In genomic region chr4:49245274-49245673, GRCm38 (mm10) we compare ENCODE assay signal across 23 mouse cellular contexts.
DNase-seq lines count a peak whose midpoint lies in the region; ATAC-seq lines count a peak whose summit lies in the region.
"Had no signal": no experiment of that assay in that cellular context is flagged by ENCODE, and none has a peak within 500 bp of the region (broad histone marks: within the 10 kb centered on the region; RNA-seq: fewer than 3 reads in every experiment).

No protein-coding gene starts in this region.

- 0 out of 2 replicates have a peak, but pooled peaks have one; percentile 23 for ATAC-seq in forebrain, embryonic 16.5 days
- ATAC-seq in forebrain, embryonic 12.5 days (ENCODE audit: low FRiP score): no peak
- no peak for ATAC-seq in neural tube, embryonic 15.5 days (ENCODE audit: low FRiP score)
- peak; percentile 85 for ATAC-seq in granulocyte monocyte progenitor cell, adult 5-6 weeks (replicated peaks; ENCODE audit: poor library complexity, severe bottlenecking)
- ATAC-seq: CD4-positive, CD25-positive, alpha-beta regulatory T cell, adult 4 months; forebrain, embryonic 13.5 days; inflammation-experienced regulatory T-cells, adult 6 months; intestine, postnatal 0 days had no signal

- no peaks in the 10 kb centered on the region for H3K36me3 ChIP-seq in forebrain, embryonic 16.5 days (ENCODE audit: control insufficient read depth, insufficient read depth)
- H3K36me3 ChIP-seq in forebrain, embryonic 12.5 days (replicated peaks): no peaks in the 10 kb centered on the region
- no peaks in the 10 kb centered on the region for H3K36me3 ChIP-seq in neural tube, embryonic 15.5 days
- H3K36me3 ChIP-seq: G1E; heart, embryonic 10.5 days; hindbrain, embryonic 10.5 days; hindbrain, embryonic 15.5 days had no signal

- no peak overlapping the region for H3K4me3 ChIP-seq in forebrain, embryonic 16.5 days (replicated peaks; ENCODE audit: low read length)
- H3K4me3 ChIP-seq in forebrain, embryonic 12.5 days (replicated peaks): no peak overlapping the region
- H3K4me3 ChIP-seq in neural tube, embryonic 15.5 days (replicated peaks): no peak overlapping the region
- H3K4me3 ChIP-seq: forebrain, embryonic 13.5 days; heart, embryonic 10.5 days; hindbrain, embryonic 10.5 days; hindbrain, embryonic 15.5 days had no signal

- DNase-seq in neural tube, embryonic 10.5 days (ENCODE audit: extremely low spot score, low spot score): no peak
- peak; percentile 6 to 35 for DNase-seq in natural killer cell, adult 2 months (ENCODE audit: low spot score in 2 of 2)
- DNase-seq in layer of hippocampus, adult 8-10 months (ENCODE audit: low spot score in 2 of 2): no peak
- DNase-seq in cerebellum, adult 9-11 months: no peak
- DNase-seq: adrenal gland, postnatal 10 days; cerebellum, adult 11 months; cerebellum, adult 8-10 months; cerebellum, postnatal 25 days; gastrocnemius, postnatal 36 days; heart, adult 18-20 months; heart, postnatal 14 days had no signal

- no peak overlapping the region for H3K4me2 ChIP-seq in forebrain, embryonic 16.5 days (ENCODE audit: low read length)
- no peak overlapping the region for H3K4me2 ChIP-seq in forebrain, embryonic 12.5 days
- H3K4me2 ChIP-seq in neural tube, embryonic 15.5 days: no peak overlapping the region
- H3K4me2 ChIP-seq: forebrain, embryonic 13.5 days; hindbrain, embryonic 15.5 days had no signal

- no peak overlapping the region for H3K27ac ChIP-seq in forebrain, embryonic 16.5 days (ENCODE audit: low read length)
- H3K27ac ChIP-seq in forebrain, embryonic 12.5 days: no peak overlapping the region
- 0 out of 2 replicates have a peak overlapping the region, but pooled peaks have one; percentile 9 for H3K27ac ChIP-seq in neural tube, embryonic 15.5 days (replicated peaks)
- H3K27ac ChIP-seq: forebrain, embryonic 13.5 days; heart, embryonic 10.5 days; hindbrain, embryonic 10.5 days; hindbrain, embryonic 15.5 days had no signal

- no peaks in the 10 kb centered on the region for H3K9me3 ChIP-seq in forebrain, embryonic 16.5 days (ENCODE audit: control insufficient read depth, low read length)
- H3K9me3 ChIP-seq in forebrain, embryonic 12.5 days: no peaks in the 10 kb centered on the region
- no peaks in the 10 kb centered on the region for H3K9me3 ChIP-seq in neural tube, embryonic 15.5 days (replicated peaks)
- H3K9me3 ChIP-seq: forebrain, embryonic 13.5 days; G1E; heart, embryonic 10.5 days; hindbrain, embryonic 10.5 days; hindbrain, embryonic 15.5 days had no signal

- H3K9ac ChIP-seq in forebrain, embryonic 16.5 days (replicated peaks; ENCODE audit: low read depth, low read length): no peak overlapping the region
- no peak overlapping the region for H3K9ac ChIP-seq in forebrain, embryonic 12.5 days
- H3K9ac ChIP-seq in neural tube, embryonic 15.5 days (replicated peaks): no peak overlapping the region
- H3K9ac ChIP-seq: forebrain, embryonic 13.5 days; hindbrain, embryonic 15.5 days had no signal

- peaks cover 6% of the 10 kb centered on the region; the same call in 1 of the 2 replicates for H3K4me1 ChIP-seq in forebrain, embryonic 16.5 days (replicated peaks; ENCODE audit: control insufficient read depth, insufficient read depth, low read length)
- 0 out of 2 replicates have a peak, but pooled peaks cover 2% of the 10 kb centered on the region for H3K4me1 ChIP-seq in forebrain, embryonic 12.5 days
- peaks cover 5% of the 10 kb centered on the region; the same call in 1 of the 2 replicates for H3K4me1 ChIP-seq in neural tube, embryonic 15.5 days
- H3K4me1 ChIP-seq: heart, embryonic 10.5 days; hindbrain, embryonic 10.5 days had no signal

- WGBS in forebrain, embryonic 16.5 days: 81% methylated on average over 2 of the region's 2 CpGs
- 92% methylated on average over 2 of the region's 2 CpGs for WGBS in forebrain, embryonic 12.5 days
- WGBS in neural tube, embryonic 15.5 days: 85% methylated on average over 2 of the region's 2 CpGs

- H3K27me3 ChIP-seq in forebrain, embryonic 16.5 days (replicated peaks; ENCODE audit: control insufficient read depth, insufficient read depth, low read length): no peaks in the 10 kb centered on the region
- H3K27me3 ChIP-seq in forebrain, embryonic 12.5 days: no peaks in the 10 kb centered on the region
- H3K27me3 ChIP-seq in neural tube, embryonic 15.5 days (replicated peaks): no peaks in the 10 kb centered on the region
- H3K27me3 ChIP-seq: forebrain, embryonic 13.5 days; hindbrain, embryonic 15.5 days had no signal

Comparison
In these comparisons a context has a peak if more than half of its experiments do, and no peak if none do; other contexts are left out.
1. ATAC-seq: peak in forebrain, embryonic 16.5 days (single experiment) and granulocyte monocyte progenitor cell, adult 5-6 weeks (single experiment); none in forebrain, embryonic 12.5 days (single experiment) and neural tube, embryonic 15.5 days (single experiment).
2. DNase-seq: peak in natural killer cell, adult 2 months (2 of 2); none in neural tube, embryonic 10.5 days (single experiment), layer of hippocampus, adult 8-10 months (0 of 2) and cerebellum, adult 9-11 months (single experiment).